Mouse (Mus musculus) layer of hippocampus, adult 18-20 months (tissue): ENCODE measurements around the gene Nkd1. TPM values are rescaled to one million over a fixed set of nuclear protein-coding genes. Genes with fewer than 3 reads are reported as not detected.

Source experiments
- DNase-seq, 2 experiments: peaks; one replicate each; pipeline ENCODE4 v3.0.0; 2022; ENCODE audit warnings: low spot score in 2 of 2
- total RNA-seq, 2 experiments: library from RNA; stranded (reverse); gene quantifications; 2 replicates each; pipeline ENCODE4 v1.2.3; 2021

Gene Nkd1
- total RNA-seq, 2 experiments from 2014 or later, result 8.2 to 9.0 TPM

GRCm38 (mm10) chr8:88572941-88573645, 51.9 kb downstream of the Nkd1 start:
- DNase-seq, result peak; percentile 24 to 74

GRCm38 (mm10) chr8:88574975-88575374, 53.8 kb downstream of the Nkd1 start:
- no peak for DNase-seq

GRCm38 (mm10) chr8:88576351-88577142, 55.4 kb downstream of the Nkd1 start:
- peak; percentile 26 to 59 for DNase-seq

GRCm38 (mm10) chr8:88577666-88578065, 56.5 kb downstream of the Nkd1 start:
- DNase-seq, result no peak

- no peak for DNase-seq
These were observed 57.4 kb downstream of the Nkd1 start for GRCm38 (mm10) chr8:88578413-88579175.

- no peak for DNase-seq
These were observed 58.1 kb downstream of the Nkd1 start for GRCm38 (mm10) chr8:88579246-88579645.

GRCm38 (mm10) chr8:88579668-88580330, 58.6 kb downstream of the Nkd1 start:
- DNase-seq, result peak in 1 of 2 experiments; percentile 19

- DNase-seq, result no peak
These were observed 59.6 kb downstream of the Nkd1 start for GRCm38 (mm10) chr8:88580785-88581184.

- DNase-seq, result no peak
These were observed 62.7 kb downstream of the Nkd1 start for GRCm38 (mm10) chr8:88583863-88584262.

- no peak for DNase-seq
These were observed 67.2 kb downstream of the Nkd1 start for GRCm38 (mm10) chr8:88588205-88588889.

GRCm38 (mm10) chr8:88590226-88590625, 69.1 kb downstream of the Nkd1 start:
- no peak for DNase-seq

GRCm38 (mm10) chr8:88593947-88594346, 72.8 kb downstream of the Nkd1 start:
- DNase-seq, result no peak

GRCm38 (mm10) chr8:88596042-88596441, 74.9 kb downstream of the Nkd1 start:
- no peak for DNase-seq

- no peak for DNase-seq
These were observed 77.4 kb downstream of the Nkd1 start for GRCm38 (mm10) chr8:88598578-88598977.

GRCm38 (mm10) chr8:88599491-88599890, 78.3 kb downstream of the Nkd1 start:
- DNase-seq, result no peak

- no peak for DNase-seq
These were observed 82.4 kb downstream of the Nkd1 start for GRCm38 (mm10) chr8:88603446-88603989.

- peak in 1 of 2 experiments; percentile 15 for DNase-seq
These were observed 83.2 kb downstream of the Nkd1 start for GRCm38 (mm10) chr8:88604065-88605038.

GRCm38 (mm10) chr8:88605361-88606040, 84.3 kb downstream of the Nkd1 start:
- DNase-seq, result no peak
